Mouse (Mus musculus) MEL (cell line): Measurements from ENCODE around the gene Dpt.

ENCODE experiments used
- CTCF ChIP-seq, 3 experiments: IDR thresholded peaks in 2 of 3; conservative IDR thresholded peaks in 1 of 3; 2 replicates each; pipeline ENCODE4 v1.5.1; 2011 to 2012; ENCODE audit warnings: low read length in 3 of 3, low read depth in 2 of 3, mild to moderate bottlenecking in 2 of 3, improper control_type of control experiment in 1 of 3, inconsistent platforms in 1 of 3, mixed read lengths in 1 of 3, moderate library complexity in 1 of 3; ENCODE audit not compliant: control insufficient read depth in 1 of 3, insufficient read depth in 1 of 3, poor library complexity in 1 of 3, severe bottlenecking in 1 of 3
- POLR2A ChIP-seq, 2 experiments: IDR thresholded peaks; 2 replicates each; pipeline ENCODE4 v1.6.1; 2011 to 2012; ENCODE audit warnings: low read length in 2 of 2, mild to moderate bottlenecking in 2 of 2, control low read depth in 1 of 2, improper control_type of control experiment in 1 of 2, low read depth in 1 of 2, moderate library complexity in 1 of 2; ENCODE audit not compliant: control insufficient read depth in 1 of 2, insufficient read depth in 1 of 2, poor library complexity in 1 of 2

DNA sequence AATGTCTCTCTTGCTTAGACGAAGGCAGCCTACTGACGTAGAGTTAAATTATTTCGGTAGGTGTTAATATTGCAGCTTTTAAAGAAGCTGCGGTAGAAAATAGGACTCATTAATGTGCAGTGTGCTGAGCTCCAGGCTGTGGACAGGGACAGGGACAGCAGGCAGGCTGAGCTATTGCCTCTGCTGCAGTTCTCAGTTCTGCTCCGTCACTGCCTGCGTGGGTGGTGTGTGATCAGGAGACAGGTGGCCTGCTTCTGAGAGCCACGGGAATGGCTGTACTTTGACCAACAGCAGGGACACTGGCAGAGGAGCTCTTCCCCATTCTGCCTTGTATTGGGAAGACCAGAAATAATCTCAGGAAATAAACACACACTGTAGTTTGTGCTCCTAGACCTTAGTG, 8.7 kb upstream of the Dpt start:
- TF ChIP-seq POLR2A (IDR thresholded peaks at IDR 0.05; ENCODE audit: control insufficient read depth in 1 of 2, insufficient read depth in 1 of 2, low read depth in 1 of 2, low read length in 2 of 2, poor library complexity in 1 of 2) (no peak), CTCF (IDR thresholded peaks at IDR 0.05 in 2 of 3, conservative IDR thresholded peaks at IDR 0.05 in 1 of 3; ENCODE audit: control insufficient read depth in 1 of 3, insufficient read depth in 1 of 3, low read depth in 2 of 3, low read length in 3 of 3, poor library complexity in 1 of 3, severe bottlenecking in 1 of 3) (no peak)
